Mouse (Mus musculus): ENCODE data around the gene Spata21. TPM values are rescaled to one million over a fixed set of nuclear protein-coding genes. Genes with fewer than 3 reads are reported as not detected.

The Spata21 gene
- polyA plus RNA-seq, 1 experiment from 2014 or later: not detected

GRCm38 (mm10) chr4:141106526-141107183, 18.5 kb downstream of the Spata21 start:
- 74% methylated on average over 16 of the region's 16 CpGs for WGBS (ENCODE audit: insufficient replicate concordance)
- Histone ChIP-seq H3K36me3 (replicated peaks) (peaks cover 15% of the 10 kb centered on the region), H3K4me3 (replicated peaks) (no peak overlapping the region), H3K4me1 (replicated peaks) (no peaks in the 10 kb centered on the region), H3K9me3 (replicated peaks) (no peaks in the 10 kb centered on the region), H3K4me2 (no peak overlapping the region), H3K27ac (replicated peaks) (no peak overlapping the region), H3K9ac (no peak overlapping the region), H3K27me3 (no peaks in the 10 kb centered on the region)
- no peak for ATAC-seq (ENCODE audit: insufficient read depth)

GRCm38 (mm10) chr4:141108196-141108732, 20.1 kb downstream of the Spata21 start:
- Histone ChIP-seq H3K9ac (no peak overlapping the region), H3K4me3 (replicated peaks) (no peak overlapping the region), H3K9me3 (replicated peaks) (no peaks in the 10 kb centered on the region), H3K27ac (replicated peaks) (no peak overlapping the region), H3K4me1 (replicated peaks) (no peaks in the 10 kb centered on the region), H3K36me3 (replicated peaks) (peaks cover 30% of the 10 kb centered on the region), H3K27me3 (no peaks in the 10 kb centered on the region), H3K4me2 (no peak overlapping the region)
- no peak for ATAC-seq (ENCODE audit: insufficient read depth)
- WGBS (ENCODE audit: insufficient replicate concordance): 51% methylated on average over 10 of the region's 10 CpGs

GRCm38 (mm10) chr4:141113831-141114230, 25.7 kb downstream of the Spata21 start:
- Histone ChIP-seq H3K9me3 (replicated peaks) (no peaks in the 10 kb centered on the region), H3K36me3 (replicated peaks) (peaks cover 82% of the 10 kb centered on the region), H3K4me2 (no peak overlapping the region), H3K4me3 (replicated peaks) (no peak overlapping the region), H3K9ac (no peak overlapping the region), H3K27me3 (no peaks in the 10 kb centered on the region), H3K4me1 (replicated peaks) (peaks cover 3% of the 10 kb centered on the region; the same call in 1 of the 2 replicates), H3K27ac (replicated peaks) (no peak overlapping the region)
- whole genome bisulfite sequencing (ENCODE audit: insufficient replicate concordance): 72% methylated on average over 7 of the region's 7 CpGs
- ATAC-seq (ENCODE audit: insufficient read depth): no peak

- Histone ChIP-seq H3K4me3 (replicated peaks) (no peak overlapping the region), H3K9me3 (replicated peaks) (no peaks in the 10 kb centered on the region), H3K9ac (no peak overlapping the region), H3K27ac (replicated peaks) (no peak overlapping the region), H3K27me3 (no peaks in the 10 kb centered on the region), H3K4me1 (replicated peaks) (peaks cover 6% of the 10 kb centered on the region), H3K36me3 (replicated peaks) (peaks cover 85% of the 10 kb centered on the region), H3K4me2 (no peak overlapping the region)
- 91% methylated on average over 6 of the region's 6 CpGs for WGBS (ENCODE audit: insufficient replicate concordance)
- ATAC-seq (ENCODE audit: insufficient read depth): no peak
These were observed 26.4 kb downstream of the Spata21 start for GRCm38 (mm10) chr4:141114521-141114981.

- no peak overlapping the region for H3K27ac ChIP-seq (replicated peaks)
- peaks cover 11% of the 10 kb centered on the region for H3K4me1 ChIP-seq (replicated peaks)
- no peaks in the 10 kb centered on the region for H3K27me3 ChIP-seq
- peaks cover 83% of the 10 kb centered on the region for H3K36me3 ChIP-seq (replicated peaks)
- no peaks in the 10 kb centered on the region for H3K9me3 ChIP-seq (replicated peaks)
- peak; percentile 19; the same call in 1 of the 2 replicates for ATAC-seq (ENCODE audit: insufficient read depth)
- H3K9ac ChIP-seq: no peak overlapping the region
- no peak overlapping the region for H3K4me2 ChIP-seq
- H3K4me3 ChIP-seq (replicated peaks): no peak overlapping the region
- 76% methylated on average over 8 of the region's 8 CpGs for WGBS (ENCODE audit: insufficient replicate concordance)
These were observed 27.3 kb downstream of the Spata21 start for GRCm38 (mm10) chr4:141115398-141115797.

GRCm38 (mm10) chr4:141118691-141119090, 30.6 kb downstream of the Spata21 start:
- H3K9ac ChIP-seq: no peak overlapping the region
- H3K27me3 ChIP-seq: no peaks in the 10 kb centered on the region
- H3K4me2 ChIP-seq: no peak overlapping the region
- no peak overlapping the region for H3K4me3 ChIP-seq (replicated peaks)
- H3K36me3 ChIP-seq (replicated peaks): peaks cover 65% of the 10 kb centered on the region
- H3K4me1 ChIP-seq (replicated peaks): peaks cover 34% of the 10 kb centered on the region
- ATAC-seq (ENCODE audit: insufficient read depth): no peak
- H3K9me3 ChIP-seq (replicated peaks): no peaks in the 10 kb centered on the region
- H3K27ac ChIP-seq (replicated peaks): no peak overlapping the region
- 70% methylated on average over 4 of the region's 4 CpGs for WGBS (ENCODE audit: insufficient replicate concordance)

- ATAC-seq (ENCODE audit: insufficient read depth): 0 out of 2 replicates have a peak, but pooled peaks have one; percentile 12
- Histone ChIP-seq H3K36me3 (replicated peaks) (peaks cover 48% of the 10 kb centered on the region), H3K9me3 (replicated peaks) (no peaks in the 10 kb centered on the region), H3K4me1 (replicated peaks) (peaks cover 46% of the 10 kb centered on the region), H3K27ac (replicated peaks) (no peak overlapping the region), H3K9ac (no peak overlapping the region), H3K27me3 (no peaks in the 10 kb centered on the region), H3K4me2 (no peak overlapping the region), H3K4me3 (replicated peaks) (no peak overlapping the region)
- WGBS (ENCODE audit: insufficient replicate concordance): 41% methylated on average over 11 of the region's 11 CpGs
These were observed 32.6 kb downstream of the Spata21 start for GRCm38 (mm10) chr4:141120700-141121099.

GRCm38 (mm10) chr4:141122663-141123062, 34.5 kb downstream of the Spata21 start:
- Histone ChIP-seq H3K27ac (replicated peaks) (no peak overlapping the region), H3K4me1 (replicated peaks) (peaks cover 49% of the 10 kb centered on the region), H3K4me2 (no peak overlapping the region), H3K36me3 (replicated peaks) (peaks cover 28% of the 10 kb centered on the region), H3K9me3 (replicated peaks) (no peaks in the 10 kb centered on the region), H3K27me3 (no peaks in the 10 kb centered on the region), H3K4me3 (replicated peaks) (no peak overlapping the region), H3K9ac (no peak overlapping the region)
- 70% methylated on average over 7 of the region's 7 CpGs for WGBS (ENCODE audit: insufficient replicate concordance)
- no peak for ATAC-seq (ENCODE audit: insufficient read depth)

GRCm38 (mm10) chr4:141123065-141123464, 34.9 kb downstream of the Spata21 start:
- ATAC-seq (ENCODE audit: insufficient read depth): no peak
- H3K9ac ChIP-seq: no peak overlapping the region
- H3K36me3 ChIP-seq (replicated peaks): peaks cover 24% of the 10 kb centered on the region
- H3K27me3 ChIP-seq: no peaks in the 10 kb centered on the region
- no peaks in the 10 kb centered on the region for H3K9me3 ChIP-seq (replicated peaks)
- no peak overlapping the region for H3K4me3 ChIP-seq (replicated peaks)
- no peak overlapping the region for H3K4me2 ChIP-seq
- WGBS (ENCODE audit: insufficient replicate concordance): 31% methylated on average over 1 of the region's 1 CpGs
- no peak overlapping the region for H3K27ac ChIP-seq (replicated peaks)
- H3K4me1 ChIP-seq (replicated peaks): peaks cover 49% of the 10 kb centered on the region

GRCm38 (mm10) chr4:141129190-141129710, 41.1 kb downstream of the Spata21 start:
- ATAC-seq (ENCODE audit: insufficient read depth): no peak
- Histone ChIP-seq H3K9ac (no peak overlapping the region), H3K4me2 (no peak overlapping the region; the same call in 1 of the 2 replicates), H3K27me3 (no peaks in the 10 kb centered on the region), H3K9me3 (replicated peaks) (no peaks in the 10 kb centered on the region), H3K4me1 (replicated peaks) (peaks cover 41% of the 10 kb centered on the region), H3K36me3 (replicated peaks) (no peaks in the 10 kb centered on the region; the same call in 1 of the 2 replicates), H3K27ac (replicated peaks) (peak overlapping the region; percentile 61; the same call in 1 of the 2 replicates), H3K4me3 (replicated peaks) (no peak overlapping the region)
- WGBS (ENCODE audit: insufficient replicate concordance): 63% methylated on average over 6 of the region's 6 CpGs

GRCm38 (mm10) chr4:141130704-141131342, 42.7 kb downstream of the Spata21 start:
- Histone ChIP-seq H3K9ac (no peak overlapping the region), H3K4me1 (replicated peaks) (peaks cover 49% of the 10 kb centered on the region), H3K27ac (replicated peaks) (peak overlapping the region; percentile 78), H3K36me3 (replicated peaks) (no peaks in the 10 kb centered on the region; the same call in 1 of the 2 replicates), H3K4me2 (peak overlapping the region; percentile 27), H3K9me3 (replicated peaks) (no peaks in the 10 kb centered on the region), H3K4me3 (replicated peaks) (no peak overlapping the region), H3K27me3 (no peaks in the 10 kb centered on the region)
- WGBS (ENCODE audit: insufficient replicate concordance): 77% methylated on average over 6 of the region's 6 CpGs
- peak; percentile 29; the same call in 1 of the 2 replicates for ATAC-seq (ENCODE audit: insufficient read depth)

Data from liver, embryonic 15.5 days (tissue).